Mouse (Mus musculus) lung, adult 18-20 months (tissue): Measurements from ENCODE around the gene Spag16.
"Not testable (repeated sequence)": the region's sequence is repeated elsewhere in the genome, so short reads cannot be mapped to it uniquely, and the experiment has no call there.

ENCODE experiments used
- DNase-seq, 2 experiments: peaks; one replicate each; pipeline ENCODE4 v3.0.0; 2022; ENCODE audit warnings: mixed read lengths in 2 of 2

Gene Spag16

GRCm38 (mm10) chr1:69826806-69827703 is at the start of gene Spag16:
Spag16 (plus strand) TSS chr1:69826970.
- DNase-seq: peak; percentile 33 to 40

GRCm38 (mm10) chr1:69785129-69785528 is 41.6 kb upstream of the Spag16 start:
- DNase-seq: peak in 1 of 2 experiments; percentile 7

- no peak for DNase-seq
These were observed 40.1 kb upstream of the Spag16 start for GRCm38 (mm10) chr1:69786716-69787115.

- no peak for DNase-seq
These were observed 39.4 kb upstream of the Spag16 start for GRCm38 (mm10) chr1:69787379-69787778.

GRCm38 (mm10) chr1:69790337-69791250 is 36.2 kb upstream of the Spag16 start:
- peak; percentile 9 to 39 for DNase-seq

GRCm38 (mm10) chr1:69798948-69799565 is 27.7 kb upstream of the Spag16 start:
- no peak for DNase-seq

- no peak for DNase-seq
These were observed 16.6 kb upstream of the Spag16 start for GRCm38 (mm10) chr1:69810161-69810560.

- DNase-seq: not testable (repeated sequence)
These were observed 1.1 kb upstream of the Spag16 start for GRCm38 (mm10) chr1:69825635-69826034.

GRCm38 (mm10) chr1:69828872-69829479 is 2.2 kb downstream of the Spag16 start:
- peak in 1 of 2 experiments; percentile 24 for DNase-seq

GRCm38 (mm10) chr1:69830586-69830985 is 3.8 kb downstream of the Spag16 start:
- no peak for DNase-seq

- DNase-seq: no peak
These were observed 4.2 kb downstream of the Spag16 start for GRCm38 (mm10) chr1:69831002-69831401.

GRCm38 (mm10) chr1:69833476-69833875 is 6.7 kb downstream of the Spag16 start:
- DNase-seq: not testable (repeated sequence)

GRCm38 (mm10) chr1:69853436-69853835 is 26.7 kb downstream of the Spag16 start:
- no peak for DNase-seq

GRCm38 (mm10) chr1:69867776-69868175 is 41.0 kb downstream of the Spag16 start:
- no peak for DNase-seq

- DNase-seq: no peak
These were observed 129.8 kb downstream of the Spag16 start for GRCm38 (mm10) chr1:69956606-69957005.

GRCm38 (mm10) chr1:69996874-69997273 is 170.1 kb downstream of the Spag16 start:
- no peak for DNase-seq

- DNase-seq: no peak
These were observed 186.2 kb downstream of the Spag16 start for GRCm38 (mm10) chr1:70012991-70013390.

- no peak for DNase-seq
These were observed 210.6 kb downstream of the Spag16 start for GRCm38 (mm10) chr1:70037384-70037783.

- no peak for DNase-seq
These were observed 240.6 kb downstream of the Spag16 start for GRCm38 (mm10) chr1:70067404-70067803.

- no peak for DNase-seq
These were observed 246.7 kb downstream of the Spag16 start for GRCm38 (mm10) chr1:70073440-70073839.

- DNase-seq: no peak
These were observed 252.0 kb downstream of the Spag16 start for GRCm38 (mm10) chr1:70078806-70079205.

- no peak for DNase-seq
These were observed 255.6 kb downstream of the Spag16 start for GRCm38 (mm10) chr1:70082208-70082878.
